Mouse (Mus musculus): ENCODE measurements around the gene Aggf1.

Gene Aggf1

DNA sequence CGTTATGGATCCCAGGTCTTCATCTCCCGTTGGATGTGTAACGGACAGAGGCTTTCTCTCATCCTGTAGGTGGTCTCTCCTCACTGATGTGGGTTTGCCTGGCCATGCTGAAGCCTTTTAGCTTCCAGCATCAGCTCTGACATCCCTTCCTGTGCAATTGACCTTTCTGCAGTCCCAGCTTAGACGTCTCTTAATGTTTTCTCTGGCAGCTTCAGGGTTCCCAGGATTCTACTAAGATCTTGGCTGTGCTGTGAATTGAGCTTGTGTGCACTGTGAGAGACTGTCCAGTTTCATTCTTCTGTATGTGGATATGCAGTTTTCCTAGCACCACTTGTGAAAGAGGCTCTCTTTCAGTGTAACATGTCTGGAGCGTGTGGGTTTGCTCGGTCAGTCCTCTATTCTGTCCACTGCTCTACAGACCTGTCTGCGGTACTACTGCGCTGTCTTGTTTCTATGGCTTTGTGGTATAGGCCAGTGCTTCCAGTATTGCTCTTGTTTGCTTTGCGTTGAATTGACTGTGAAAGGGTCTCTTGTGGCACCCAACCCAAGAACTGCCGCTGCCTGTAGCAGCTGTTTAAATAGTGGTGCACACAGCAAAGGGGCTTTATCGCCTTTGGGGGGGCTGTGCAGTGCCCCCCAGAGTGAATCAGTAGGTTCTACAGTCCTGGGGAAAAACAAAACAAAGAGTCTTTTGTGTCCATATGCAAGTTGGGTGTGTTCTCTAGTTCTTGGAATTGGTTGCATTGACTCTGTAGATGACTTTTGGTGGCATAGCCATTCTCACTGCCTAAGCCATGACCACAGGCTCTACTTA lies 42.9 kb downstream of the Aggf1 start:
- no peak for DNase-seq (ENCODE audit: low read depth, low spot score)

DNA sequence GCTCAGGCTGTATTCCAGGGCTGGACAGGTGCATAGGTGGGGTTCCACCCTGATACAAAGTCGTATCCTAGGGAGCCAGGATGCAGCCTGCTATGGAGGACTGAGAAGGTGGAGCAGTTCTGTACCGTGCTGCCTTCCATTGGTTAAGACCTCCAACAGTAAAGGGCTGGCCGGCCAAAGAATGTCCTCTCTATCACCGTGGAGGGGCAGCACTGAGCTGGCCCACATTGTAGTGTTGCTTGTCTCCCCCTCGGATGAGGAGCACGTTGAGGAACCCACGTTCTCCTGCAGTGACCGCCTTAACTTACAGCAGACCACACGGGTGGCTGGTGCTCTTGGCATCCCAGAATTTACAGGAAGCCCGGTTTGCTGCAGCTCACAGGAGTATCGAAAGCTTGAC lies 44.6 kb downstream of the Aggf1 start:
- no peak for DNase-seq (ENCODE audit: low read depth, low spot score)

DNA sequence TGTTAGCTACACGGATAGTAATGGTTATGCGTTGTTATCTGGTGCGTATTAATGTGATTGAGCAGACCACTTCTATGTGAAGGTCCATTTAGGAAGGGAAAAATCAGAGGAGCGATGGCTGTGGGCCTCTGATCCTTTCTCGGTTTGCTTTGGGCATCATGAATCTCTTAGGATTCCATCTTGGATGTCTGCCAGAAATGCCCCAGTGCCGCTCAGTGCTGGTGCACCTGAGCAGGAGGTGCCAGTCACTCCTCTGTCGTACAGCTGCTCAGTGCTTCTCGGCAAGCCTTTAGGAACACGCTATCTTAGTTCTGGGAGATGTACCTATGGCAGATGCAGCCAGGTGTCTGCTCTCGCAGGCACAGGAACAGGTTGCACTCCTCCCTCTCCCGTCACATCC lies 46.4 kb downstream of the Aggf1 start:
- DNase-seq (ENCODE audit: low read depth, low spot score), result no peak

DNA sequence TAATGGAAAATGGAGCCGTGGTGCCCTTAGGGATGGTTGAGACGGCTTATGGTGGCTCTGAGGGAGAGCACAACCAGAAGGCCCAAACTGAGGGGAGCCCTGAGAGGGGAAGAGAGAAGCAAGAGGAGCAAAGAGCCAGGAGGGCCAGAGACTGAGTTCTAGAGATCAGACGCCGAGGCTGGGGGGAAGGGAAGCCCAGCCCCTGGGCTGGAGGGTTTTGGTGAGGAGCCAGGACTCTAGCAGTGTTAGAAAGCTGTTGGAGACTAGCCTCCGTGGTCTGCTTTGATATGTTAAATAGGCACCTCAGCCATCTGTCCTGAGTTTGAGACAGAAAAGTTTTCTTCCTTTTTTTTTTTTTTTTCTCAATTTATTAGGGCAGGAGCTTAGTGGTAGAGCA lies 47.8 kb downstream of the Aggf1 start:
- no peak for DNase-seq (ENCODE audit: low read depth, low spot score)

DNA sequence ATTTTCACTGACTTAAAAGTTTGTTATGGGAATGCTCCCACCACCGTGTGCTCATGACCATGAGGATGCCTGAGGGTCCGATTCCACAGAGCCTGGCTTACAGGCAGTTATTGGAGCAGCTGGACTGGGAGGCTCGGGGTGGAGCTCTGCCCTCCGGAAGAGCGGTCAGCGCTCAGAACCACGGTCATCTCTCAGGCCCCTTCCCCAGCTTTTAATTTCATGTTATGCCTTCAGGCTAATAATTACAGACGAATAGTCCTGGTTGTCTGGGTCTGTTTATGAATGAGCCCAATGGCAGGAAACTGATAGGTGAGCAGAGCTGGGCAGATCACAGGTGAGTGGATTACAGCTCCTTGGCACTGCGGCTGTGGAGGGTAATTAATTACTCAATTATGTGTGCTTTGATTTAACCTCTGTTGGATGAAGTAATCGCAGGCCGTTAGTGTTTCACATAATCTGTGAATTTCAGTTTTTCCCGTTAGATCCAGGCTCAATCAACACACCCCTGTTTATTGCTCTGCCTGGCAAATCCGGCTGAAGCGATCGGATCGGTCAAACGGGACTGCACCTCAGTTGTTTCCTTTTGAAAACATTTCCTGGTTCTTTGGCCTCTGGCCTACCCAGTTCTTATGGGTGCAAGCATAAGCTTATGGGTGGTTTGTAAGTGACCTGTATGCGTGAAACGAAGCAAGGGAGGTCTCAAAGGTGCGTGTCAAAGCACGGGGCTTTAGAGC lies 48.4 kb downstream of the Aggf1 start:
- DNase-seq (ENCODE audit: low read depth, low spot score), result no peak

DNA sequence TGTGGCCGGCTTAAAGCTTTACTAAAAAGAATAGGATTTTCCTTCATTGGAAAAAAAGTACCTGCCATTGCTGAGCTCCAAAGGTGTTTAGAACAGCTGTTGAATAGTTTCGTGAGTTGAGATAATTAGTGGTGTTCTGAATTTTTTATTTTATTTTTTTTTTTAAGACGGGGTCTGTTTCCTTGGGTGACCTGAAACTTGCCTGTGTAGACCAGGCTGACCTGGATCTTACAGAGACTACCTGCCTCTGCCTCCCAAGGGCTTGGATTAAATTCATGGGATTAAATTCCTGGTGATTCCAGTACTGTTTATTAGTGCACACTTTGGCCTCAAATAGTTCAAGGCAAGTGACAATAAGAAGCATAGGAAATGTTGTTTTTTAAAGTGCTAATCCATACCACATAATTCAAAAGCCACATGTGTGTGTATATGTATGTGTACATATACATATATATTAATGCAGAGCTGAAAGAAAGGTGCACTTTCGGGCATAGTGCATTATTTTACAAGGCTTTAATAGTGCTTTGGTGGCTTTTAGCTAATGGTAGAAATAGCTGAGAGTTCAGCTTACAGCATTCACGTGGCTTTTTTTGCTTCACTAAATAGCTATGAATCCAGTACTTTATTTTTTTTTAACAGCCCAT lies 49.1 kb downstream of the Aggf1 start:
- no peak for DNase-seq (ENCODE audit: low read depth, low spot score)

DNA sequence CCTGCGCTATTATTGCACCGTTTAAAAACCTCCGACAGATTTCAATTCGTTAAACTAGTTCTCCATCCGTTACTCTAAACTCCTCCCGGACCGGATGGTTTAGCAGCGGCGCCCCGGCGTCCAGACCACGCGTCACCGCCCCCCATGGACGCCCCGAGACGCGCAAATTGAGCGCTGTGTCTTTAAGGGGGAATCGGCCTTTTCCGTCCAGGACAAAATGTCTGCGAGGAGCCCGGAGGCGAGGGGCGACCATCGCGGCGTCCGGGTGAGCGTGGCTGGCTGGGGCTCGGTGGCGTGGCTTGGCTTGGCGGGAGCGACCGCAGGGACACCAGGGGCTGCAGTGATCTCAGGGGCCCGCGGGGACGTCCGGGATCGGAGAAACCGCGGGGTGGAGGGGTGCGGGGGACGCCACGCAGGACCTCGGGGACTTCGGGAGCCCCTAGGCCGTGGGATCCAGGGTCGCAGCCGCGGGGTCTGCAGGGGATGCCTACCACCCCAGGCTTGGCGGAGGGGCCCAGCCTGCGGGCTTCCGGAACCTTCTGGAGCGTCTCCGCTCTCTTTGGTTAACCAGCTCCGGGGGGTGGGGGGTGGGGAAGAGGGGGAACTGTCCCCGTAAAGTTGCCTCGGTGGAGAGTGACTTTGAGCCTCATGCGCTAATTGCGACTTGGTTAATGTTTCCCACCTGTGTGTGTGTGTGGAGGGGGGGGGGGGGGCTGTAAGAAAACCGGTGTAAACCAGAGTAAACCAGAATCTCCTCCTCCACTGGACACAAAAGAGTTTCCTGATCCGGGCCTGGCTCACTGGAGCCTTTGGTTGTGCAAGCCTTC lies 49.9 kb downstream of the Aggf1 start:
- DNase-seq (ENCODE audit: low read depth, low spot score), result peak; percentile 18

DNA sequence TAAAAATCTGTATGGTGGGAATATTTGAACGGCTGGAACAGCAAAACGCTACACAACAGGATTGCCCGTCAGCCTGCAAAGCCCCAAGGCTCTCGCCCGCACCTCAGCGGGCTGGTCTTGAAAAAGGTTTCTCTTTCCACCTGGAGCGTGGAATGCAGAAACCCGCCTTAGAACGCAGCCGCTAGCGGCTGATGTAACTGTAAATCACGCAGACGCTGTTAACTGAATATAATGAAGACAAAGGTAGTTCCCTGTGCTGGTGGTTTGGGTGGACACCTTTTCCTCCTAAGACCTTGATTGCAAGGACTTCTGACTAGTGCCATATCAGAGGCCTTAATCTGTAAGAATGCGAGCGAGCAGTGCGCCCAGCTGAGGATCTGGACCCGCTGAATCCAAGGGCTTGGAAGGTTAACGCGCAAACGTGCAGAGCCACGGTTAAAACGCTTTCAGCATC lies 50.5 kb downstream of the Aggf1 start:
- DNase-seq (ENCODE audit: low read depth, low spot score), result no peak

DNA sequence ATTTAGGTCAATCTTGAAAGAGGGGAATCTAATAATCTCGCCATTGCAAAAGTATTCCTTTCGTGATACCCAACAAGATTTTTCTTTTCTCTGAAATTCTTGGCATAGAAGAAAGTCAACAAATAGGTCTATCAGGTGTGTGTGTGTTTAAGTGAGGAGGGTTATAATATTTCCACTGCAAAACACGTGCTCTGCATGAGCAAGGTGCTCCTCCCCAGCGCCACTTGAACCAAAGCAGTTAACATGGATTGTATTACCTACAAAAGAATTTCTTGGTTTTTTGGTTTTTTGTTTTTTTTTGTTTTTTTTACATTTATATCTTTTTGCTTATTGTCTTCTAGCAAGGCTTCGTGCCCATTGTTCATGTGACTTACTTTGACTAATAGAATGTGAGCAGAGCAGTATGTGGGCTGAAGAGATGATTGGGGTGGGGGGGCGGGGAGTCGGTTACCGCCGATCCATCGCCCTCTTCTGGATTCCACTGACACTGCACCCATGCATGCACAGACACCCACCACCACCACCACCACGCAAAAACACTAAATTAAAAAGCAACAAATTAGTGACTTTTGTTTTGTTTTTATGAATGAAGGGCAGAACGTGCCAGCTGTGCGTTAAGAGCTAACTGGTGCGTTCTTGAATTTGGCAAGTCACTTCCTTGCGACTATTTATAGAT lies 51.1 kb downstream of the Aggf1 start:
- no peak for DNase-seq (ENCODE audit: low read depth, low spot score)

DNA sequence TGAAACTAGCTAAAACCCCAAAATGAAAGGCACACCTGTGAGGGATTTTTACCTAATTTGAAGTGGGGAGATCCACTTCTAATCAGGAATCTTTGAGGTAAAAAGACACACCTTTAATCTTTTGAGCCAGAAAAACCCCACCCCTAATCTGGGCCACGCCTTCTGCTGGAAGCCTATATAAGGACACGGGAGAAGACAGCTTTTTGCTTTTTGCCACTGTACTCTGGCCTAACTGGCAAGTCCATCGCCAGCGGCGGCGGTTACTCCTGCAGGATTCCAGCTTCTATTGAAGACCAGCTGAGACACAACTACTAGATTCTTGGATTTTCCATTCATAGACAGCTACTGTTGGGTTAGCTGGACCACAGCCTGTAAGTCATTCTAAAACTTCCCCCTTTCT lies 51.8 kb downstream of the Aggf1 start, which contains the start of gene Zbed3:
Zbed3 (plus strand) TSS at position 213 of the 400 bp plus-strand sequence.
- DNase-seq (ENCODE audit: low read depth, low spot score), result no peak

DNA sequence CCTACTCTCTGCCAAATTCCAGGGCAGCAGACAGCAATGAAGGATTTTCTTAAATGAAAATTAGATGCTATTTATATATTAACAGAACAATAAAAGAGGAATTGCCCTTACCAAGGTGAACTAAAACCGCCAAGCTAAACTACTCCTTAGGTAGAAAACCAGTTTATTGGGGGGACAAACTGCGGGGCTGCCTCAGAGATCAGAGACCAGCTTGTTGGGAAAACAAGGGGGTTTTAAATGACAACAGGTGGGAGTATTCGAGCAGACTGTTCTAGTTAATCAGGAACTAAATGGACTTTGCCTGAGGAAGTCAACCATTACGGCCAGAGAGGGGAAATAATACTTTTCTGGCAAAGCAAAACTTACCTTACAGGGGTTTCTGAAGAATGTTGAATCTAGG lies 54.7 kb downstream of the Aggf1 start:
- no peak for DNase-seq (ENCODE audit: low read depth, low spot score)

DNA sequence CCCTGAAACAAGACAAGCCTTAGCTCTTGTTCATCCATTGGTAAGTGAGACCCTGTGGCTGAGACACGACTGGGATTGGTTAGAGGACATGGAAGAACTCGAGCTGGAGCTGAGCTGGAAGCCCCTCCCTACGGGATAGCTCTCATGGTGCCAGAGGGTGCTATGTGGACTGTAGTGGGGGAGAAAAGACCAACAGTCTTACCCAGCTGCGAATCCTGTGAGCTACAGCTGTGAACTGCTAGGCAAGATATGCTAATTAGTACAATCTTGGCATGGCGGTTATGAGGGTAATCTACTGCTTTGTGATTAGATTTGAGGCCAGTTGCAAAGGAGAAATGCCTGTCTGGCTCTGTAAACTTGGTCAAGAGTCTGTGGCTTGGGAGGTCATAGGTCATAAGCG lies 56.0 kb downstream of the Aggf1 start:
- no peak for DNase-seq (ENCODE audit: low read depth, low spot score)

DNA sequence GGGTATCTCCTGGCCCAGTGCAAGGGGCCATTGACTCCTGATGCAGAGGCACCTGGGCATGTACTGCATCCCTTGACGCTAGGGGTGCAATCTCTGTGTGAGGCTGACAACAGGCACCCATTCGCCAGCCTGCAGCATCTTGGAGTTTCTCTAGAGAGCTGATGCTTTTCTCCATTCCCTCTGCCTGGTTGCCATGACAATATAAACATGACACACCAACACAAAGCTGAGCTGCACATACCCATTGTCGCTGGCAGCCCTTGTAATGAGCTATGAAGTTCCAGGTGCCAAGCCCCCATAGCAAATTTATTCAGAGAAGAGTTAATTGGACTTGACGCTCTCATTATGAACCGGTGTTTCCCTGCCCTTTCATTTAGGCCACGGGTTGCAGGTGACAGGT lies 63.1 kb downstream of the Aggf1 start:
- DNase-seq (ENCODE audit: low read depth, low spot score), result no peak

DNA sequence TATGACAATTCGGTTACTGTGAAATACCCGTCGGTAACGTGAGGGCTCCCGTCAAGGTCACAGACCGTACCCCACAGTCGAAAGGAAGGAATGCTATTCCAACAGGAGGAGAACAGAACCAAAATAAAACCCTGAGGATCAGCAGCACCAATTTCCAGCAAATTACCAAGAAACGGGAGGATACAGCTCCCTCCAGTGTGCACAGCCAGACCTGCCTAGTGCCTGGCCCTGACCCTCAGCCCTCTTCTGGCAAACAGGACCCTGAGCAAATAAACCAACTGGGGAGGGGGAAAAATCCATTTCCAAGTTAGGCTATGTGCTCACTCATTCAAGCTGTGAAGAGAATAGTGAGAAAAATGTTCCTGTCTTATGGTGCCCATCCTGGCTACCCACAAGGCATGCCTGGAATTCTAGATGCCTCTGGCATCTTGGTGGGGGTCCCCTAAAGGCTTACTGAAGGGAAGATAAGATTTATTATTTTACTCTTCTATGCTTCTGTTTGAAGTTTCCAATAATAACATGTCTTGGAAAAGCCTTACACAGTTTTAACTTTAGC lies 68.0 kb downstream of the Aggf1 start:
- DNase-seq (ENCODE audit: low read depth, low spot score), result no peak

DNA sequence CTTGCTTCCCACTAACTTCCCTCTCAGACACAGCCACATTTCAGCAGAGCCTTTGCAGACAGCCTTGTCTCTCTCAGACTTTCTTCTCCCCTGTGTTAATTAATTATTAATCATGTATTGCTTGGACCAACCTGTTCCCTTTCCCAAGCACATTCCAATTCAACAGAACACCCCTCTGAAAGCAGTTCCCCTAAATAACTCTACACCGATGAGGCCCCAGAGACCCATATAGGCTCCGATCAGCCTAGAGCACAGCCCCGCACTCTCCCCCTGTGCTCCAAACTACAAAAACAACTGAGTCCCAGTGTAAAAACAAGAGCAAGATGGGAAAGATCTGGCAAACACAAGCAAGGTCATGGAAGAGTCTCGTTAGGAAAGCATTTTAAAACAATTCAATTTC lies 68.6 kb downstream of the Aggf1 start:
- DNase-seq (ENCODE audit: low read depth, low spot score), result no peak

Data from skeletal muscle tissue, adult 2 months (tissue).